Mouse (Mus musculus) layer of hippocampus, postnatal 10 days (tissue): Measurements from ENCODE around the gene Hs3st3a1. TPM values are rescaled to one million over a fixed set of nuclear protein-coding genes. Genes with fewer than 3 reads are reported as not detected.
A peak's percentile ranks its signal among the peaks of the same experiment; 100 is the strongest.

Experiments used
- DNase-seq, 2 experiments: peaks; one replicate each; pipeline ENCODE4 v3.0.0; 2021; ENCODE audit warnings: low spot score in 2 of 2
- total RNA-seq, 2 experiments: library from RNA; stranded (reverse); gene quantifications; 2 replicates each; pipeline ENCODE4 v1.2.3; 2021

Gene Hs3st3a1
- total RNA-seq, 2 experiments from 2014 or later, result 0.18 to 0.27 TPM

GRCm38 (mm10) chr11:64481445-64481844 is 46.3 kb downstream of the Hs3st3a1 start:
- DNase-seq, result no peak

GRCm38 (mm10) chr11:64489587-64490433 is 54.7 kb downstream of the Hs3st3a1 start:
- DNase-seq, result peak; percentile 7 to 17

GRCm38 (mm10) chr11:64494448-64494847 is 59.3 kb downstream of the Hs3st3a1 start:
- DNase-seq, result no peak

- DNase-seq, result no peak
These were observed 60.8 kb downstream of the Hs3st3a1 start for GRCm38 (mm10) chr11:64495935-64496334.

- no peak for DNase-seq
These were observed 61.5 kb downstream of the Hs3st3a1 start for GRCm38 (mm10) chr11:64496677-64497076.

- no peak for DNase-seq
These were observed 65.5 kb downstream of the Hs3st3a1 start for GRCm38 (mm10) chr11:64500536-64501112.

GRCm38 (mm10) chr11:64503040-64503439 is 67.9 kb downstream of the Hs3st3a1 start:
- no peak for DNase-seq

GRCm38 (mm10) chr11:64505924-64506323 is 70.8 kb downstream of the Hs3st3a1 start:
- no peak for DNase-seq

GRCm38 (mm10) chr11:64507024-64507423 is 71.9 kb downstream of the Hs3st3a1 start:
- no peak for DNase-seq

- no peak for DNase-seq
These were observed 74.0 kb downstream of the Hs3st3a1 start for GRCm38 (mm10) chr11:64509106-64509505.

GRCm38 (mm10) chr11:64512301-64512700 is 77.2 kb downstream of the Hs3st3a1 start:
- DNase-seq, result no peak

- DNase-seq, result no peak
These were observed 78.3 kb downstream of the Hs3st3a1 start for GRCm38 (mm10) chr11:64513419-64513818.

- no peak for DNase-seq
These were observed 81.8 kb downstream of the Hs3st3a1 start for GRCm38 (mm10) chr11:64516712-64517589.

- peak in 1 of 2 experiments; percentile 6 for DNase-seq
These were observed 83.2 kb downstream of the Hs3st3a1 start for GRCm38 (mm10) chr11:64518146-64518841.

GRCm38 (mm10) chr11:64523993-64524570 is 89.0 kb downstream of the Hs3st3a1 start:
- DNase-seq, result no peak

- DNase-seq, result no peak
These were observed 102.1 kb downstream of the Hs3st3a1 start for GRCm38 (mm10) chr11:64537230-64537629.

- DNase-seq, result no peak
These were observed 106.7 kb downstream of the Hs3st3a1 start for GRCm38 (mm10) chr11:64541866-64542265.

GRCm38 (mm10) chr11:64542335-64542734 is 107.2 kb downstream of the Hs3st3a1 start:
- DNase-seq, result no peak

GRCm38 (mm10) chr11:64543181-64543641 is 108.1 kb downstream of the Hs3st3a1 start:
- no peak for DNase-seq

GRCm38 (mm10) chr11:64544236-64544635 is 109.1 kb downstream of the Hs3st3a1 start:
- no peak for DNase-seq
